Mouse (Mus musculus): ENCODE data around the gene Slc41a2.
"Not testable (repeated sequence)": the region's sequence is repeated elsewhere in the genome, so short reads cannot be mapped to it uniquely, and the experiment has no call there.

Gene Slc41a2

GRCm38 (mm10) chr10:83337159-83337951, at the start of gene Slc41a2:
Gene Slc41a2 (minus strand): TSS chr10:83337882.
- peak; percentile 36 for DNase-seq (ENCODE audit: low read depth)

GRCm38 (mm10) chr10:83385330-83385910, 47.7 kb upstream of the Slc41a2 start:
- DNase-seq (ENCODE audit: low read depth), result no peak

- DNase-seq (ENCODE audit: low read depth), result no peak
Measured at GRCm38 (mm10) chr10:83384456-83385215, 47.0 kb upstream of the Slc41a2 start.

- DNase-seq (ENCODE audit: low read depth), result no peak
Measured at GRCm38 (mm10) chr10:83383863-83384262, 46.2 kb upstream of the Slc41a2 start.

- DNase-seq (ENCODE audit: low read depth), result no peak
Measured at GRCm38 (mm10) chr10:83382988-83383387, 45.3 kb upstream of the Slc41a2 start.

- DNase-seq (ENCODE audit: low read depth), result no peak
Measured at GRCm38 (mm10) chr10:83382528-83382927, 44.8 kb upstream of the Slc41a2 start.

- DNase-seq (ENCODE audit: low read depth), result no peak
Measured at GRCm38 (mm10) chr10:83380501-83380900, 42.8 kb upstream of the Slc41a2 start.

GRCm38 (mm10) chr10:83378083-83378833, 40.6 kb upstream of the Slc41a2 start:
- DNase-seq (ENCODE audit: low read depth), result no peak

GRCm38 (mm10) chr10:83376911-83377682, 39.4 kb upstream of the Slc41a2 start:
- no peak for DNase-seq (ENCODE audit: low read depth)

GRCm38 (mm10) chr10:83375458-83375857, 37.8 kb upstream of the Slc41a2 start:
- DNase-seq (ENCODE audit: low read depth), result not testable (repeated sequence)

GRCm38 (mm10) chr10:83374045-83374656, 36.5 kb upstream of the Slc41a2 start:
- DNase-seq (ENCODE audit: low read depth), result no peak

- no peak for DNase-seq (ENCODE audit: low read depth)
Measured at GRCm38 (mm10) chr10:83368918-83369317, 31.2 kb upstream of the Slc41a2 start.

GRCm38 (mm10) chr10:83363451-83363850, 25.8 kb upstream of the Slc41a2 start:
- DNase-seq (ENCODE audit: low read depth), result no peak

- peak; percentile 62 for DNase-seq (ENCODE audit: low read depth)
Measured at GRCm38 (mm10) chr10:83361643-83362382, 24.1 kb upstream of the Slc41a2 start.

- no peak for DNase-seq (ENCODE audit: low read depth)
Measured at GRCm38 (mm10) chr10:83360356-83360755, 22.7 kb upstream of the Slc41a2 start.

GRCm38 (mm10) chr10:83359956-83360355, 22.3 kb upstream of the Slc41a2 start, which contains the start of gene D10Wsu102e:
Gene D10Wsu102e (plus strand): TSS chr10:83360221.
- DNase-seq (ENCODE audit: low read depth), result peak; percentile 97

GRCm38 (mm10) chr10:83359451-83359850, 21.8 kb upstream of the Slc41a2 start:
- DNase-seq (ENCODE audit: low read depth), result no peak

GRCm38 (mm10) chr10:83356416-83356815, 18.7 kb upstream of the Slc41a2 start:
- DNase-seq (ENCODE audit: low read depth), result no peak

GRCm38 (mm10) chr10:83354333-83354719, 16.6 kb upstream of the Slc41a2 start:
- DNase-seq (ENCODE audit: low read depth), result peak; percentile 41

Measured in naive thymus-derived CD4-positive, alpha-beta T cell, adult 2 months (primary cell).